Mouse (Mus musculus) monocyte, adult 59 days (primary cell): ENCODE measurements around the gene Olfr95. TPM values are rescaled to one million over a fixed set of nuclear protein-coding genes. Genes with fewer than 3 reads are reported as not detected.

ENCODE experiments used
- total RNA-seq, 2 experiments: library from RNA; stranded (reverse); gene quantifications; one replicate each; pipeline ENCODE4 v1.2.4; 2023

The Olfr95 gene
- total RNA-seq: not detected

GRCm38 (mm10) chr17:37213018-37213417, at the start of gene Olfr95:
TSS of gene Olfr95 (minus strand) at chr17:37213118.

GRCm38 (mm10) chr17:37237230-37237629, 24.3 kb upstream of the Olfr95 start, which contains the start of gene Olfr97:
TSS of gene Olfr97 (minus strand) at chr17:37237330.

DNA sequence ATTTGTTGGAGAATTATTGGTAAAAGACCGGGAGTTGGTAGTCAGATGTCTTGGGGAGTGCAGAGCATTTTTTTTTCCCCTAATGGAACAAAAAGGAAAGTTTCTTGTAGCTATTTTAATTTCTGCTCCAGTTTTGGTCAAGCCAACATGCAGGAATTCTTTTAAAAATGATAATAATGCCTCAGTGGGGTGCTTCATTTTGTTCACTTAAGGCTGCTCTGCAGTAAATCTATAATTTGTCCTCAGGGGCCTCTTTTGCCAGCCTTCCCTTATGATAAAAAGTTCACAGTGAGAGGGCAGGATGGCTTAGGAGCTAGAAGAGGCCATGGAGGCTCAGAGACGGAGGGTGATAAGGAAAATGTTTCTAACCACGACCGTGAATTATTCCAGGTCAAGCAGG, 6.9 kb upstream of the Olfr95 start, which contains the start of gene Olfr96:
Gene Olfr96 (plus strand): TSS at position 301 of the 400 bp plus-strand sequence.

DNA sequence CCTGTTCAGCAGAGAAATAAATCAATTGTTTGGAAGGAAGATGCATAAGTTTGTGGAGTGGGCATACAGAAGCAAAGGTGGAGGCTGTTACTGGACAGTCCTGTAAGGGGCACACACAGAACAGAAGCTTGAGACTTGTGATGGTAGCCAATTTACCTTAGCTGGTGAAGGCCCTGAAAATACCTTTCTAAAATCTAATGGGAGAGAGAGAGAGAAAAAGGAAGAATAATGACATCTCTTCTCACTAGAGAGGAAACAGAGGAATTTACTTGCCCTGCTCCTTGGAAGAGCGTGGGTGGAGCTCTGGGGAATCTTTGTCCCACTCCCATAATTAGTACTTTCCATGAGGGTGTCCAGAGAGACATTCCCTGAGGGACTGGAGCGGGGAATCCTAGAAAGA, 12.0 kb downstream of the Olfr95 start, which contains the start of gene Olfr94:
Gene Olfr94 (minus strand): TSS at position 101 of the 400 bp plus-strand sequence.

GRCm38 (mm10) chr17:37193656-37194055, 19.3 kb downstream of the Olfr95 start, which contains the start of gene Ubd:
TSS of gene Ubd (plus strand) at chr17:37193892.

DNA sequence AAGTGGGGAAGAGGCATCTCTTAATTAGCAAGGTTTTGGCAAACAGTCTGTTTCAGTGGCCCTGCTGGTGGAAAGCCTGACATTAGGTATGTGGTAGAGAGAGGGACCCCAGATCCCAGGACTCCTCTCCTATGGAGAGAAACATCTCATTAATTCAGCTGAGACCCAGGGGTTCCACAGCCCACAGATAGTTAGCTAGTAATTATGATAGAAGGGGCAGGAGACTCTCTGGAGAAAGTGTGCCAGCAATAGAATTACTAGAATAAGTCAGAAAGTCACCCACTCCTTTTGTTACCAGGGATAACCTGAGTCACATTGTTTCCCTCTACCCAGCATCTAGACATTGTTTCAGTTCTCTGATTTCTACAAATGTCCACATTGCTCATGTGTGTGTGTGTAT, 51.5 kb downstream of the Olfr95 start, which contains the start of gene Olfr93:
Gene Olfr93 (minus strand): TSS at position 101 of the 400 bp plus-strand sequence.

Other genes with a start within 250 kb of the Olfr95 start
- gene 2410137M14Rik, start 231.9 kb downstream of the Olfr95 start, total RNA-seq: not detected
- not detected for gene H2-M5, start 223.6 kb downstream of the Olfr95 start, total RNA-seq
- under 1 TPM in 1 of 2 experiments, not detected in 1; 0.39 TPM for gene Zfp57, start 212.0 kb downstream of the Olfr95 start, total RNA-seq
- gene Mog, start 189.7 kb downstream of the Olfr95 start, total RNA-seq: not detected
- 10 to 100 TPM; 20.2 to 28.2 TPM for gene Gabbr1, start 167.2 kb downstream of the Olfr95 start, total RNA-seq
- under 1 TPM; 0.29 to 0.58 TPM for gene Olfr90, start 124.6 kb downstream of the Olfr95 start, total RNA-seq
- gene Olfr91, start 114.8 kb downstream of the Olfr95 start, total RNA-seq: not detected
- not detected for gene Olfr92, start 93.0 kb downstream of the Olfr95 start, total RNA-seq
- gene Olfr93, start 51.6 kb downstream of the Olfr95 start, total RNA-seq: not detected
- gene Ubd, start 19.2 kb downstream of the Olfr95 start, total RNA-seq: 10 to 100 TPM in 1 of 2 experiments, 1 to 10 TPM in 1; 6.6 to 10.8 TPM
- not detected for gene Olfr94, start 12.1 kb downstream of the Olfr95 start, total RNA-seq
- not detected for gene Olfr96, start 7.0 kb upstream of the Olfr95 start, total RNA-seq
- not detected for gene Olfr97, start 24.2 kb upstream of the Olfr95 start, total RNA-seq
- gene Olfr98, start 50.6 kb upstream of the Olfr95 start, total RNA-seq: not detected
- gene H2-M3, start 57.1 kb upstream of the Olfr95 start, total RNA-seq: 10 to 100 TPM; 29.0 to 30.6 TPM
- not detected for gene Olfr99, start 70.3 kb upstream of the Olfr95 start, total RNA-seq
- gene Olfr101, start 91.2 kb upstream of the Olfr95 start, total RNA-seq: not detected
- gene Olfr102, start 103.9 kb upstream of the Olfr95 start, total RNA-seq: not detected
- gene Olfr103, start 126.6 kb upstream of the Olfr95 start, total RNA-seq: not detected
- gene Olfr104-ps, start 146.5 kb upstream of the Olfr95 start, total RNA-seq: not detected
- not detected for gene Olfr105-ps, start 165.9 kb upstream of the Olfr95 start, total RNA-seq
- gene Olfr106-ps, start 177.3 kb upstream of the Olfr95 start, total RNA-seq: not detected
- gene Olfr107, start 186.1 kb upstream of the Olfr95 start, total RNA-seq: not detected
- gene Olfr108, start 232.4 kb upstream of the Olfr95 start, total RNA-seq: not detected
- not detected for gene Olfr109, start 245.8 kb upstream of the Olfr95 start, total RNA-seq